Comparison of ENCODE assay signal across 25 mouse cellular contexts in genomic region chr7:96244796-96245195, GRCm38 (mm10).
"Had no signal": no experiment of that assay in that cellular context is flagged by ENCODE, and none has a peak within 500 bp of the region (broad histone marks: within the 10 kb centered on the region; RNA-seq: fewer than 3 reads in every experiment).

No protein-coding gene starts in this region.

- H3K4me1 ChIP-seq: liver, embryonic 12.5 days had no signal

- H3K9ac ChIP-seq: heart, embryonic 13.5 days; heart, embryonic 15.5 days; hindbrain, embryonic 13.5 days; hindbrain, embryonic 15.5 days; kidney, embryonic 15.5 days; limb, embryonic 12.5 days; liver, embryonic 12.5 days; liver, embryonic 14.5 days had no signal

- H3K9me3 ChIP-seq: heart, embryonic 15.5 days; hindbrain, embryonic 13.5 days; hindbrain, embryonic 15.5 days; liver, embryonic 12.5 days had no signal

- DNase-seq: gastrocnemius, postnatal 14 days; gastrocnemius, postnatal 36 days; heart, adult 2 months; heart, postnatal 14 days; heart, postnatal 36 days; kidney, adult 11 months; kidney, adult 2 months; kidney, adult 9 months; kidney, postnatal 14 days; kidney, postnatal 36 days; left cerebral cortex, postnatal 4 days had no signal

- ATAC-seq: hindbrain, postnatal 0 days; intestine, embryonic 16.5 days; liver, embryonic 12.5 days had no signal

- H3K27me3 ChIP-seq: heart, embryonic 13.5 days; heart, embryonic 15.5 days; hindbrain, embryonic 13.5 days; hindbrain, embryonic 15.5 days; kidney, embryonic 15.5 days; limb, embryonic 12.5 days; liver, embryonic 12.5 days had no signal

- H3K27ac ChIP-seq: heart, adult 2 months; heart, embryonic 13.5 days; heart, embryonic 15.5 days; hindbrain, embryonic 13.5 days; hindbrain, embryonic 15.5 days; hindbrain, postnatal 0 days; kidney, embryonic 15.5 days; kidney, postnatal 0 days; layer of hippocampus, adult 2 months; left cerebral cortex, adult 2 months; limb, embryonic 12.5 days; liver, embryonic 12.5 days; liver, embryonic 14.5 days had no signal

- H3K4me3 ChIP-seq: heart, adult 2 months; heart, embryonic 13.5 days; heart, embryonic 15.5 days; hindbrain, embryonic 13.5 days; hindbrain, embryonic 15.5 days; kidney, embryonic 15.5 days; layer of hippocampus, adult 2 months; left cerebral cortex, adult 2 months; limb, embryonic 12.5 days; liver, embryonic 12.5 days had no signal

- H3K4me2 ChIP-seq: heart, embryonic 11.5 days; heart, embryonic 13.5 days; heart, embryonic 15.5 days; hindbrain, embryonic 13.5 days; hindbrain, embryonic 15.5 days; kidney, embryonic 15.5 days; limb, embryonic 12.5 days; liver, embryonic 12.5 days had no signal

- H3K36me3 ChIP-seq: heart, embryonic 13.5 days; heart, embryonic 15.5 days; hindbrain, embryonic 15.5 days; liver, embryonic 12.5 days had no signal
